Mouse (Mus musculus) midbrain, embryonic 11.5 days (tissue): ENCODE results near the gene Opcml. TPM values are rescaled to one million over a fixed set of nuclear protein-coding genes. Genes with fewer than 3 reads are reported as not detected.

Source experiments
- ATAC-seq: fragments of 200-750 bp; cut with Nextera tagmentation; 2 replicates; pipeline ENCODE4 v1.8.0; 2017; ENCODE audit warnings: moderate TSS enrichment, moderate library complexity; ENCODE audit not compliant: low FRiP score
- DNase-seq: peaks from one replicate; pipeline ENCODE4 v3.0.0; 2015; ENCODE audit warnings: low spot score; ENCODE audit errors: missing footprints
- H3K27ac ChIP-seq: fragments of 300-500 bp; sonication (generic); 2 replicates; pipeline ENCODE4 v1.5.1; 2014; ENCODE audit warnings: low read depth, low read length
- H3K27me3 ChIP-seq: fragments of 300-500 bp; sonication (generic); 2 replicates; pipeline ENCODE4 v1.6.1; 2014; ENCODE audit warnings: mild to moderate bottlenecking, low read length, moderate library complexity, mixed read lengths; ENCODE audit not compliant: control insufficient read depth, insufficient read depth
- H3K36me3 ChIP-seq: fragments of 300-500 bp; sonication (generic); 2 replicates; pipeline ENCODE4 v1.6.1; 2014; ENCODE audit warnings: mild to moderate bottlenecking, low read length, moderate library complexity, mixed read lengths; ENCODE audit not compliant: control insufficient read depth, insufficient read depth
- H3K4me1 ChIP-seq: fragments of 300-500 bp; sonication (generic); 2 replicates; pipeline ENCODE4 v1.6.1; 2014; ENCODE audit warnings: low read length; ENCODE audit not compliant: control insufficient read depth, insufficient read depth
- H3K4me2 ChIP-seq: fragments of 300-500 bp; sonication (generic); 2 replicates; pipeline ENCODE4 v1.6.1; 2014; ENCODE audit warnings: mild to moderate bottlenecking, moderate library complexity
- H3K4me3 ChIP-seq: fragments of 300-500 bp; sonication (generic); 2 replicates; pipeline ENCODE4 v1.5.1; 2014; ENCODE audit warnings: low read depth, low read length
- H3K9ac ChIP-seq: fragments of 300-500 bp; sonication (generic); 2 replicates; pipeline ENCODE4 v1.6.1; 2014; ENCODE audit warnings: low read length
- H3K9me3 ChIP-seq: fragments of 300-500 bp; sonication (generic); 2 replicates; pipeline ENCODE4 v1.6.1; 2016; ENCODE audit warnings: low read length; ENCODE audit not compliant: control insufficient read depth
- WGBS: fragments of 180-500 bp; shearing (Covaris S2); extraction: QIAGEN DNeasy Blood & Tissue Kit; methylation state at CpG from one replicate; pipeline ENCODE4 v1.1.7; 2014; 5-methylcytosine and 5-hydroxymethylcytosine counted together
- polyA plus RNA-seq: library from polyadenylated mRNA; unstranded; fragments of >200 nt; fragmentation: Nextera tagmentation; extraction: Ambion mirVana; gene quantifications from 2 replicates; pipeline ENCODE4 v1.2.1, GENCODE M21; 2014

The Opcml gene
- polyA plus RNA-seq, 1 experiment from 2014 or later = 3.2 TPM

- no peaks in the 10 kb centered on the region for H3K36me3 ChIP-seq
- H3K27me3 ChIP-seq = no peaks in the 10 kb centered on the region
- no peak overlapping the region for H3K4me3 ChIP-seq
- no peak overlapping the region for H3K4me2 ChIP-seq
- no peak overlapping the region for H3K9ac ChIP-seq
- 92% methylated on average over 2 of the region's 2 CpGs for whole genome bisulfite sequencing
- H3K27ac ChIP-seq = no peak overlapping the region
- no peaks in the 10 kb centered on the region for H3K4me1 ChIP-seq
- H3K9me3 ChIP-seq = no peaks in the 10 kb centered on the region
- DNase-seq = no peak
- no peak for ATAC-seq
Observed at GRCm38 (mm10) chr9:28659996-28660395, 869.4 kb downstream of the Opcml start.

GRCm38 (mm10) chr9:28662882-28663281 lies 872.3 kb downstream of the Opcml start:
- Histone ChIP-seq H3K36me3 (no peaks in the 10 kb centered on the region), H3K9me3 (no peaks in the 10 kb centered on the region), H3K27me3 (no peaks in the 10 kb centered on the region), H3K27ac (no peak overlapping the region), H3K4me1 (no peaks in the 10 kb centered on the region), H3K9ac (no peak overlapping the region), H3K4me3 (no peak overlapping the region), H3K4me2 (no peak overlapping the region)
- WGBS = 82% methylated on average over 3 of the region's 3 CpGs
- ATAC-seq (no peak), DNase-seq (no peak)

DNA sequence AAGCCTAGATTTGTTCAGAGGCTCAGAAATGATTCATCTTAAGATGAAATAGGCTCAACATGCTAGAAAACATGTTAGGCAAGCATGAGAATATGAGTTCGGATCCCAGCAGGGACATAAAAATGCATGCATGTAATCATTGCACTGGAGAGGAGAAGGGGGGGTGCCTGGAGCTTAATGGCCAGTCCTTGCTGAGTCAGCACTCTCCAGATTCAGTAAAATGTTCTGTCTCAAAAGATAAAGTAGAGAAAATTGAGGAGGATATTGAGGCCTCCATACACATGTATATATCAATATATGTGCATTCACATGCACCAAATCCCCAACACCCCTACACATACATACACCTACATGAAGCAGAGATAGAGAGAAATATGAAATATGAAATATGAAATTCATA lies 889.7 kb downstream of the Opcml start:
- 79% methylated on average over 1 of the region's 1 CpGs for WGBS
- H3K27ac ChIP-seq = no peak overlapping the region
- no peak for ATAC-seq
- no peaks in the 10 kb centered on the region for H3K36me3 ChIP-seq
- no peaks in the 10 kb centered on the region for H3K27me3 ChIP-seq
- H3K9ac ChIP-seq = no peak overlapping the region
- no peak for DNase-seq
- H3K4me3 ChIP-seq = no peak overlapping the region
- H3K9me3 ChIP-seq = no peaks in the 10 kb centered on the region
- H3K4me1 ChIP-seq = peaks cover 9% of the 10 kb centered on the region
- H3K4me2 ChIP-seq = no peak overlapping the region

GRCm38 (mm10) chr9:28681252-28682037 lies 890.9 kb downstream of the Opcml start:
- Histone ChIP-seq H3K36me3 (no peaks in the 10 kb centered on the region), H3K4me3 (no peak overlapping the region), H3K27me3 (no peaks in the 10 kb centered on the region), H3K4me2 (no peak overlapping the region), H3K27ac (no peak overlapping the region), H3K9ac (no peak overlapping the region), H3K4me1 (peaks cover 9% of the 10 kb centered on the region), H3K9me3 (no peaks in the 10 kb centered on the region)
- no peak for ATAC-seq
- WGBS = 38% methylated on average over 6 of the region's 6 CpGs
- DNase-seq = no peak

- no peak for DNase-seq
- no peaks in the 10 kb centered on the region for H3K27me3 ChIP-seq
Observed at GRCm38 (mm10) chr9:28683951-28684470, 893.4 kb downstream of the Opcml start.

DNA sequence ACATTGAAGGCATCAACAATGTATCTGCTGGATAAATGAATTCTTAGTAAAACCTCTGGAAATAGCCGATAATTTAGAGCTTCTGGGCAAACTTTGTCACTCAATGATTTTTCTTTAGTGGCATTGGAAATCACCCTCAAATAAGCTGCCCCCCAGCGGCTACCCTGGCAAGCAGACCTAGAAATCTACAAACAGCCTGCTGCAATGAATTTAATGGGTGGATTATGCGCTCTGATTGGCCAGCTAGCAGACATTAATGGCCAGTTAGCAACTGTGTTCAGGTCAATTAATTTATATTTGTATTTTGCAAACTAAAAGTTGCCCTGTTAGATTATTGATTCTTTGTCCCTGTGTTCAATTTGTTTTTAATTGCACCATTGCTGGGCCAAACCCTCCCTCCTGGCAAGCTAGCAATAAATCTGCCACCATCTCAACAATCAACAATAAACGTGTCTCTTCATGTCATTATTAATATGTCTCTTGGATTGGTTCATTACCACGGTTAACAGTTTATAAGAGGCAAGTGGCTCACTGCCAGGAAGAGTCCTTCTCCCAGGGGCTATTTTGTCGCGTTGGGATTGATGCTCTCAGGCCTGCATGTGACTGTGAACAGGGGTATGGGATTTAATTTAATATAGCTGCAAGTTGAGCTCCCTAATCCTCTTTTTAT lies 896.5 kb downstream of the Opcml start:
- 84% methylated on average over 7 of the region's 7 CpGs for WGBS
- Histone ChIP-seq H3K9me3 (no peaks in the 10 kb centered on the region), H3K4me2 (no peak overlapping the region), H3K27ac (no peak overlapping the region), H3K4me1 (no peaks in the 10 kb centered on the region), H3K9ac (no peak overlapping the region), H3K36me3 (no peaks in the 10 kb centered on the region), H3K4me3 (no peak overlapping the region), H3K27me3 (no peaks in the 10 kb centered on the region)
- ATAC-seq = no peak
- DNase-seq = no peak

More at GRCm38 (mm10) chr9:28683951-28684470, 893.4 kb downstream of the Opcml start:
- H3K36me3 ChIP-seq = no peaks in the 10 kb centered on the region
- H3K4me1 ChIP-seq = peaks cover 9% of the 10 kb centered on the region
- H3K9me3 ChIP-seq = no peaks in the 10 kb centered on the region
- no peak overlapping the region for H3K9ac ChIP-seq
- H3K27ac ChIP-seq = no peak overlapping the region
- H3K4me3 ChIP-seq = no peak overlapping the region
- no peak for ATAC-seq
- no peak overlapping the region for H3K4me2 ChIP-seq
- 82% methylated on average over 5 of the region's 5 CpGs for WGBS

DNA sequence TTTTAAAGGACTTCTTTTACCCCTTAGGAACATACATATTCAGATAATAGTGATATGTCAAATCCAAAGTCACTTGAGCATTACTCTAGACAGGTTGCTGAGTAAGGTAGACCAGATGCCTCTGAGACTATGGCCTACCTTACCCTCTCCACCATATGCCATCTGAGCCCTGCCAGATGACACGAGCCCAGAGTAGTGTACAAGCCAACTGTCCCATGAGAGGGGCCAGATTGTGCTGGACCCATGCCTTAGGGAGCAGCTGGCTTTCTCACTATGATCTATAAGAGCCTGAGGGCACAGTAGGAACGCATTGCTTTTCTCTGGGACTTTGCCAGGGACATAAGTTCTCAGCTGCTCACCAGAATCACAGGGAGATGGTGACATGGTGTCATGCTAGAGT lies 899.6 kb downstream of the Opcml start:
- H3K9me3 ChIP-seq = no peaks in the 10 kb centered on the region

DNA sequence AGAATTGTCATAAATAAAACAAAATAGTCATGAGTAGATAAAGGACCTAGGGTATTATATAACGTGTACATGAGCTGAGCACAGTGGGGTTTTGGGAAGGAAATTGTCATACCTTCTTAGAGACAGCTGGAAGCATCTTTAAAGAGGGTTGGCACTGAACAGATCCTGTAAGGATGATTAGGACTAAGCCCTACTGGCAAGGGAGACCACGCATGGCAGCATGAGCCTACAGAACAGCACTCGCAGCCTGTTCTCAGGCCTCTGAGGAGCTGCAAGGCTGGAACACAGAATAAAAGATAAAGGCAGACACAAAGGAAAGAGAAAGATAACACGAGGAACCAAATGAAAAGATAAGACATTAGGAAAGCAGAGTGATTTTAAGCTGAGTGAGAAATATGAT lies 915.2 kb downstream of the Opcml start:
- H3K36me3 ChIP-seq = no peaks in the 10 kb centered on the region
- no peaks in the 10 kb centered on the region for H3K9me3 ChIP-seq
- DNase-seq (no peak), ATAC-seq (no peak)
- no peak overlapping the region for H3K4me2 ChIP-seq
- no peak overlapping the region for H3K27ac ChIP-seq
- H3K4me1 ChIP-seq = no peaks in the 10 kb centered on the region
- H3K4me3 ChIP-seq = no peak overlapping the region
- 80% methylated on average over 4 of the region's 4 CpGs for WGBS
- H3K27me3 ChIP-seq = no peaks in the 10 kb centered on the region
- H3K9ac ChIP-seq = no peak overlapping the region

More for the DNA sequence above, 899.6 kb downstream of the Opcml start:
- no peaks in the 10 kb centered on the region for H3K27me3 ChIP-seq
- no peaks in the 10 kb centered on the region for H3K36me3 ChIP-seq
- H3K9ac ChIP-seq = no peak overlapping the region
- DNase-seq (no peak), ATAC-seq (no peak)
- no peak overlapping the region for H3K4me2 ChIP-seq
- no peak overlapping the region for H3K27ac ChIP-seq
- no peak overlapping the region for H3K4me3 ChIP-seq
- WGBS = 85% methylated on average over 2 of the region's 2 CpGs
- 0 out of 2 replicates have a peak, but pooled peaks cover 3% of the 10 kb centered on the region for H3K4me1 ChIP-seq

GRCm38 (mm10) chr9:28714544-28714943 lies 924.0 kb downstream of the Opcml start:
- Histone ChIP-seq H3K9ac (no peak overlapping the region), H3K27me3 (no peaks in the 10 kb centered on the region), H3K4me1 (no peaks in the 10 kb centered on the region), H3K36me3 (no peaks in the 10 kb centered on the region), H3K4me2 (no peak overlapping the region), H3K27ac (no peak overlapping the region), H3K4me3 (no peak overlapping the region), H3K9me3 (no peaks in the 10 kb centered on the region)
- no peak for DNase-seq
- 88% methylated on average over 2 of the region's 2 CpGs for WGBS
- no peak for ATAC-seq
